Mouse (Mus musculus): Measurements from ENCODE around the gene Abca6. TPM values are rescaled to one million over a fixed set of nuclear protein-coding genes. Genes with fewer than 3 reads are reported as not detected.

Gene Abca6
- total and polyA plus RNA-seq, 3 experiments, result 0.25 to 0.81 (median 0.68) TPM

DNA sequence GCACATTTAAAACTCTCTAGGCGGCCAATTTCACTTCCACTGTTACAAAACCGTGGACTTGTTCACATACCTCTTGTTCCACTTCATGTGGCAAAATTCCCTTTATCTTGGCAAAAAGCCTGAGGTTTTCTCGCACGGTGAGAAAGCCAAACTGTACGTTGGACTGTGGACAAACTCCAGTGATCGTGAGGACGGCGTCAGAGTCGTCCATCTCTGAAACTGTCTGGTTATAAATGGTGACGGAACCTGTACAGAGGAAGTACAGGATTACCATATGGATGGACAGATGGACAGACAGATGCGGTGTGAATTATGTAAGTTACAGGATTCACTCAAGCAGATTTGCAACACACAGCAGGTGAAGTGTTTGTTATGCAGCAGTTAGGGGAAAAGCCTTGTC is 106.2 kb downstream of the Abca6 start:
- in situ Hi-C loops (cut with MboI; ENCODE audit: low pct_ligation_motif_present, low pct_unique_long_range_greater_than_20kb, low sequenced_read_pairs) (no loop called here), dilution Hi-C loops (cut with MboI; ENCODE audit: extremely low pct_ligation_motif_present, extremely low pct_unique_long_range_greater_than_20kb, low sequenced_read_pairs) (no loop called here)
- H3K79me2 ChIP-seq (replicated peaks; ENCODE audit: control insufficient read depth, extremely low read depth, insufficient read depth, poor library complexity, severe bottlenecking), result no peaks in the 10 kb centered on the region
- H3K4me1 ChIP-seq (ENCODE audit: control insufficient read depth in 1 of 2, insufficient read depth in 2 of 2), result peaks cover 4 to 15% of the 10 kb centered on the region in 2 experiments; a peak in 3 of 4 replicates
- H3K4me2 ChIP-seq (ENCODE audit: insufficient read depth, low read depth, poor library complexity, severe bottlenecking), result peak overlapping the region; percentile 2
- H3K27me3 ChIP-seq (replicated peaks), result no peaks in the 10 kb centered on the region
- DNase-seq (ENCODE audit: extremely low read depth), result no peak
- H3K36me3 ChIP-seq (replicated peaks in 1 of 2; ENCODE audit: control insufficient read depth in 1 of 2, insufficient read depth in 1 of 2, low read length in 1 of 2), result no peaks in the 10 kb centered on the region
- no peak overlapping the region for H3K4me3 ChIP-seq (replicated peaks in 1 of 3; ENCODE audit: low read depth in 2 of 3, low read length in 2 of 3, poor library complexity in 1 of 3)
- H3K9me3 ChIP-seq (replicated peaks; ENCODE audit: low read length), result no peaks in the 10 kb centered on the region
- H3K27ac ChIP-seq (ENCODE audit: insufficient read depth, low read depth), result no peak overlapping the region
- TF ChIP-seq MAFK (IDR thresholded peaks at IDR 0.05; ENCODE audit: insufficient replicate concordance, low read length), result no peak
- TF ChIP-seq SIN3A (IDR thresholded peaks at IDR 0.05; ENCODE audit: low read length), result no peak
- peak; percentile 18; the same call in 1 of the 2 replicates for TF ChIP-seq EP300 (IDR thresholded peaks at IDR 0.05; ENCODE audit: low read length)
- 0 out of 2 replicates have a peak, but pooled peaks have one; percentile 21 for TF ChIP-seq MYC (IDR thresholded peaks at IDR 0.05; ENCODE audit: low read depth, low read length)
- no peak for TF ChIP-seq JUND (conservative IDR thresholded peaks at IDR 0.05; ENCODE audit: low read depth, low read length)
- no peak overlapping the region for H3K9ac ChIP-seq (ENCODE audit: insufficient read depth, low read depth)

DNA sequence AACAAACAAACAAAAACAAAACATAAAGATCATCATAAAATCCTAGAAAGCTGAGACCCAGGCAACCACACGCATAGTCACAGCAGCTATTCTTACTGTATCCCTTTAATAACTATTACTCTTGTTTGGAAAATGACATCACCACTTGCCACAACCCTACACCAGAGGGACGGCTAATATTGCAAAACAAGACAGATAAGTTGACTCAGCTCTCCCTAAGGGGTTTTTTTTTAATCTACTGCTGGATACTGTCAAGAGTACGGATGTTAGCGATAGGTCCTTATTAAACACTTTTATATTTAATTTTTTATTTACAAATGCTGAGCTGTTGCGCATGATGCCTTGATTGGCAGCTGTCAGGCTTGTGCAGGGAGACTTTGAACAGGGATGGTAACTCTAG is 120.8 kb downstream of the Abca6 start:
- Histone ChIP-seq H3K36me3 (replicated peaks in 1 of 2; ENCODE audit: control insufficient read depth in 1 of 2, insufficient read depth in 1 of 2, low read length in 1 of 2) (no peaks in the 10 kb centered on the region), H3K4me1 (ENCODE audit: control insufficient read depth in 1 of 2, insufficient read depth in 2 of 2) (peaks cover 0 to 5% of the 10 kb centered on the region in 2 experiments; a peak in 2 of 4 replicates), H3K9me3 (replicated peaks; ENCODE audit: low read length) (no peaks in the 10 kb centered on the region), H3K27ac (ENCODE audit: insufficient read depth, low read depth) (no peak overlapping the region), H3K27me3 (replicated peaks) (no peaks in the 10 kb centered on the region), H3K79me2 (replicated peaks; ENCODE audit: control insufficient read depth, extremely low read depth, insufficient read depth, poor library complexity, severe bottlenecking) (no peaks in the 10 kb centered on the region), H3K9ac (ENCODE audit: insufficient read depth, low read depth) (no peak overlapping the region), H3K4me2 (ENCODE audit: insufficient read depth, low read depth, poor library complexity, severe bottlenecking) (no peak overlapping the region), H3K4me3 (replicated peaks in 1 of 3; ENCODE audit: low read depth in 2 of 3, low read length in 2 of 3, poor library complexity in 1 of 3) (no peak overlapping the region)
- dilution Hi-C loops (cut with MboI; ENCODE audit: extremely low pct_ligation_motif_present, extremely low pct_unique_long_range_greater_than_20kb, low sequenced_read_pairs) (no loop called here), in situ Hi-C loops (cut with MboI; ENCODE audit: low pct_ligation_motif_present, low pct_unique_long_range_greater_than_20kb, low sequenced_read_pairs) (no loop called here)
- no peak for TF ChIP-seq KAT2A (IDR thresholded peaks at IDR 0.05; ENCODE audit: insufficient replicate concordance, low read length)
- TF ChIP-seq MXI1 (IDR thresholded peaks at IDR 0.05; ENCODE audit: low read depth, low read length), result no peak
- TF ChIP-seq CHD2 (IDR thresholded peaks at IDR 0.05; ENCODE audit: low read length), result no peak
- no peak for TF ChIP-seq MAFK (IDR thresholded peaks at IDR 0.05; ENCODE audit: insufficient replicate concordance, low read length)
- no peak for TF ChIP-seq MAX (IDR thresholded peaks at IDR 0.05; ENCODE audit: low read length)
- no peak for TF ChIP-seq CHD1 (IDR thresholded peaks at IDR 0.05; ENCODE audit: low read depth, low read length)
- TF ChIP-seq UBTF (IDR thresholded peaks at IDR 0.05; ENCODE audit: low read depth, low read length), result no peak
- no peak for TF ChIP-seq RAD21 (IDR thresholded peaks at IDR 0.05; ENCODE audit: low read depth, low read length)
- TF ChIP-seq NELFE (IDR thresholded peaks at IDR 0.05; ENCODE audit: low read depth, low read length), result no peak
- no peak for TF ChIP-seq EP300 (IDR thresholded peaks at IDR 0.05; ENCODE audit: low read length)
- TF ChIP-seq ZKSCAN1 (IDR thresholded peaks at IDR 0.05; ENCODE audit: borderline replicate concordance, low read depth, low read length), result no peak
- no peak for TF ChIP-seq USF2 (conservative IDR thresholded peaks at IDR 0.05; ENCODE audit: low read depth, low read length)
- DNase-seq (ENCODE audit: extremely low read depth), result peak; percentile 12

Other genes starting within 250 kb of the Abca6 start
- gene Abca8a, start 155.8 kb downstream of the Abca6 start, total RNA-seq (2012; rRNA removed), result 0.08 TPM in 1 of 2 replicates, not detected in the other
- 0.07 TPM in 1 of 2 replicates, not detected in the other for gene Abca8a, start 155.8 kb downstream of the Abca6 start, total RNA-seq (2014; rRNA removed)
- gene Abca8a, start 155.8 kb downstream of the Abca6 start, polyA plus RNA-seq (2012; ENCODE audit: insufficient read length, low read depth), result 0.05 TPM in 1 of 2 replicates, not detected in the other
- 0.08 and 0.13 TPM in 2 replicates for gene Abca9, start 83.6 kb downstream of the Abca6 start, total RNA-seq (2012; rRNA removed)
- 0.12 and 0.18 TPM in 2 replicates for gene Abca9, start 83.6 kb downstream of the Abca6 start, total RNA-seq (2014; rRNA removed)
- gene Abca9, start 83.6 kb downstream of the Abca6 start, polyA plus RNA-seq (2012; ENCODE audit: insufficient read length, low read depth), result 0.13 and 0.16 TPM in 2 replicates
- gene Abca5, start 85.9 kb upstream of the Abca6 start, total RNA-seq (2012; rRNA removed), result 3.1 and 5.0 TPM in 2 replicates
- 6.2 and 8.7 TPM in 2 replicates for gene Abca5, start 85.9 kb upstream of the Abca6 start, total RNA-seq (2014; rRNA removed)
- 3.5 and 6.2 TPM in 2 replicates for gene Abca5, start 85.9 kb upstream of the Abca6 start, polyA plus RNA-seq (2012; ENCODE audit: insufficient read length, low read depth)
- gene Map2k6, start 147.3 kb upstream of the Abca6 start, total RNA-seq (2012; rRNA removed), result 11.3 and 16.8 TPM in 2 replicates
- gene Map2k6, start 147.3 kb upstream of the Abca6 start, total RNA-seq (2014; rRNA removed), result 21.9 and 23.0 TPM in 2 replicates
- 16.9 and 18.0 TPM in 2 replicates for gene Map2k6, start 147.3 kb upstream of the Abca6 start, polyA plus RNA-seq (2012; ENCODE audit: insufficient read length, low read depth)